Mouse (Mus musculus) retina, postnatal 7 days (tissue): ENCODE data around the gene Stat5a.

Experiments used
- DNase-seq: peaks from one replicate; pipeline ENCODE4 v3.0.0-alpha.2; 2012; ENCODE audit warnings: low read depth, low spot score

Gene Stat5a

GRCm38 (mm10) chr11:100858935-100859578 lies at the start of gene Stat5a:
Stat5a (plus strand) TSS chr11:100859351.
- DNase-seq, result no peak

- DNase-seq, result no peak
Observed at GRCm38 (mm10) chr11:100810516-100810915, 48.6 kb upstream of the Stat5a start.

GRCm38 (mm10) chr11:100811132-100811531 lies 48.0 kb upstream of the Stat5a start:
- no peak for DNase-seq

DNA sequence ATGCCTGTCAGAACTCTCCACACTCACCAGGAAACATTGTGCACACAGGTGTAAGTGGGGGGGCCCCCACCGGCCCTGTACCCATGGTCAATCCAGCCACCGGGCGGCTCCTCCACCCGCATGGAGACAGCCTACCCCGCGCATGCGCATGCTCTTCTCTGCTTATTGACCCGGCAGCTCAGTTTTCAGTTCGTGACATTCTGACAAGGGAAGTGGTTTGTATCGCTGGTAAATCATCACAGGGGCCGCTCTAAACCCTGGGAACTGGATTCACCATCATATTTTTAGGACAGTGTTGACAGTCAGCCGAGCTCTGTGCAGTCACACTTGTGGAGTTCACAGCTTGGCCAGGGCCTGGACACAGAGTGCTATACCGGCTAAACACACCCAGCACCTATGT lies 44.7 kb upstream of the Stat5a start:
- no peak for DNase-seq

DNA sequence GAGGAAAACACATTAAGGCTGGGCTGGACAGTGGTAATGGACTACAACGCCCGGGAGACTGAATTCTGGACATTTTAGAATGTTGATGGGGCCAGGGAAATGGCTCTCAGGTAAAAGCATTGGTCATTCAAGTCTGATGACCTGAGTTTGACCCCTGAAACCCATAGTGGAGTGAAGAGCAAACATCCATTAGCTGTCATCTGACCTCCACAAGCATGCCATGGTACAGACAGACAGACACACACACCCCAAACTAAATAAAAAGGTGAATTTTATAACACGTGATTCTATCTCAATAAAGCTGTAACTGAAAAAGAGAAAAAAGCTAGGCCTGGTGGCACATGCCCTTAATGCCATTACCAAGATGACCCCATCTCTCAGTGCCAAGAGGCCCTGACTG lies 42.8 kb upstream of the Stat5a start:
- DNase-seq, result no peak

DNA sequence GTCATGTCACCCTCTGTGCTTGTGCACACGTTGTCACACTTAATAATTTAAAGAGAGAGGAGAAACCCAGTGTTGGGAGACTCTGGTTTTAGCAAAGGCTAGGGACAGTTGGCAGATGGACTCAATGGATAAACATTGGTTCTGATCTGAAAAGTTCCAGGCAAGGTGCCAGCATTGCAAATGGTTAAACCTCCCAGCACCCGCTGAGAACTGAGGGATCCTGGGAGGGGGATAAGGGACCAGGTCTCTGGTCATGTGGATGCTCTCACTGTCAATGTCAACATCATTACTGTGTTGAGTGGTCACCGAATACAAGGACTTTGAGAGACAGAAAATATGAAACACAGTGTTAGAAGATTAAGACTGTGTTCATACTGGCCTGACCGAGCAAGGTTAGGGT lies 42.4 kb upstream of the Stat5a start:
- DNase-seq, result no peak

DNA sequence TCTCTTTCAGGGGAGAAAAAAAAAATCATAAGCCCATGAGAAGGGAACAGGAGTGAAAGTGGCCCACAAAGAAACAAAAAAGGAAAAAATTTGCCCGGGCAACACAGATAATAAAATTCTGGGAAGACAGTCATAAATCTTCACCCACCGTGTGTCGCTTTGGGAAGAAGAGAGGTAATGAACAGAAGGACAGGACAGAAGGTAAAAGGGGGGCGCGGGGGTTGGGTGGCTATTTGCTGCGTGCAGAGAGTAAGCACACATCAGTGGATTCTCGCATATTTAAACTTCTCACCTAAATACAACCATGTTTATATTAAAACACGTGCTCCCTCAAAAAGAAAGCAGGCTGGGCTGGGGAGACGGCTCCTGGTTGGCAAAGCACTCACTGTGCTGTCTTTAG lies 41.8 kb upstream of the Stat5a start:
- no peak for DNase-seq

- DNase-seq, result no peak
Observed at GRCm38 (mm10) chr11:100818359-100819012, 40.7 kb upstream of the Stat5a start.

DNA sequence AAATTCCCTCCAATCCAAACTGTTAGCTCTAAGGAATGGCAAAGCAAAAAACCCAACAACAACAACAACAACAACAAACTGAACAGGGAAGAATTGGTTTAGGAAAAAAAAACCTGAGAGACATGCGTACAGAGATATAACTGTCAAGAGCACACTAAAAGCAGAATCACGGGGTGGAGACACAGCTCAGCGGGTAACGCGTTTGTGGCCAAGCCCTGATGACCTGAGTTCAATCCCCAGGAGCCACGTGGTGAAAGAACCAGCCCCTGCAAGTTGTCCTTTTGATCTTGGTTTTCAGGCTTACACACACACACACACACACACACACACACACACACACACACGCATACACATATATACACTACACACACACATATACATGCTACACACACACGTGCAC lies 40.1 kb upstream of the Stat5a start:
- no peak for DNase-seq

DNA sequence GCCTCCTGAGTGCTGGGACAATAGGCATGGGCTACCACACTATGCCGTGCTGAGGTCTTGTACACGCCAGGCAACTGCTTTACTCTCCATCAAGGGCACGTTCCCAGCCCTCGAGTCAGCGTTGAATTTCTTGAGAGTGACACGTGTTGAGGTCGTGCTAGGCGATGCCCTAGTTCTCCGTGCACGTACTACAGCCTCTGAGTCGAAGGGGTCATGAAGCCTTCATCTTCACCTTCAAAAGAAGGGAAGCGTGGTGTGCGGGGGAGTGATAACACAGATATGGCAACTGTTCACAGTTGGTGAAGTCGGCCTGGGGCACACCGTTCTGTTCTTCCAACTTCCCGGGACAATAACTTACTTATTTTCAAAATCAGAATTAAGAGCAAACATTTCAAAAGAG lies 39.5 kb upstream of the Stat5a start:
- DNase-seq, result no peak

GRCm38 (mm10) chr11:100820047-100820446 lies 39.1 kb upstream of the Stat5a start:
- DNase-seq, result no peak

GRCm38 (mm10) chr11:100821605-100822220 lies 37.4 kb upstream of the Stat5a start:
- DNase-seq, result no peak

DNA sequence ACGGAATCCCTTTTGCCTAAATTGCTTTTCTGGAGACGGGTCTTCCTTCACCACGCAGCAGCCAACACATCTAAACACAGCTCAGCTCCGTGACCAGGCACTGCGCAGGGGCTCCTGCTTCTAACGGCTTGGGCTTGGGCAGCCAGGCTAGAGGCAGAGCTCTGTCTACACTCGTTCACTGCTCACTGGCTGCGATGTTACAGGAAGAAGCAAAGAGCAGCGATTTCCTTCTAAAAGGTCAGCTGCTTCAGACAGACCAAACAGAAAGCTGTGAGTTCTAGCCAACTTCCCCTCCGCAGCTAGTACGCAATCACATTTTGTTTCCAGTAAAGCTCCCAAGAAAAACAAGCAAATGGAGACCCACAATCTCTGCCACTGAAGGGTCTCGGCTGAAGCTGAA lies 36.8 kb upstream of the Stat5a start:
- no peak for DNase-seq

DNA sequence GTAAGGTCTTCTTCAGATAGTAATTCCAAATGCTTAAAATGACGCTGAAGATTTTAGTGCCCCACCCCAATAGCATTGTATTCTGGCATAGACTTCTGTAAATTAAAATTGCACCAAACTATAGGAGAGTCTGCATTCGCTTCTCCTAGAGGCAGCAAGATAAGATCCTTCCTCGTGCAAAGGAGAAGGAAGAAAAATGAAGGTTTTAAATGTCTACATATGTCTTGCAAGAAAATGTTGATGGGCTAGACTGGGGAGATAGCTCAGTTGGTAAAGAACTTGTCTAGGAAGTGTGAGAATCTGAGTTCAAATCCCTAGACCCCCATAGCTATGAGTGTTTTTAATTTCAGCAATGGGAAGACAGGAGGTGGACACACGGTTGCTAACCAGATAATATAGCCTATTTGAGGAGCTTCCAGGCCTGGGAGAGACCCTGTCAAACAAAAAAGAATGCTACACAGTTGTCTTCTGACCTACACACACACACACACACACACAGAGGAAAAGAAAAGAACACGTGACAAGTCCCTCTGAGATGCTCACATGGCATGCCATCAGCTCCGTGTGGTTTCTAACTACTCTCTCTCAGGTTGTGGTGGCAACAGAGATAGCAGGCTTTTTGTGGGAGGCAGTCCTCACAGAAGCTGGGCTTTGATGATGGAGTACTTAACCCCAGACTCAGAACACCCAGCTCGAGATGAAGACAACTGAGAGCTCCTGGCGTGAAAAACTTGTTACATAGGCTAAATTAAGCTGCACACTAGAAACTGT lies 35.4 kb upstream of the Stat5a start:
- DNase-seq, result no peak

DNA sequence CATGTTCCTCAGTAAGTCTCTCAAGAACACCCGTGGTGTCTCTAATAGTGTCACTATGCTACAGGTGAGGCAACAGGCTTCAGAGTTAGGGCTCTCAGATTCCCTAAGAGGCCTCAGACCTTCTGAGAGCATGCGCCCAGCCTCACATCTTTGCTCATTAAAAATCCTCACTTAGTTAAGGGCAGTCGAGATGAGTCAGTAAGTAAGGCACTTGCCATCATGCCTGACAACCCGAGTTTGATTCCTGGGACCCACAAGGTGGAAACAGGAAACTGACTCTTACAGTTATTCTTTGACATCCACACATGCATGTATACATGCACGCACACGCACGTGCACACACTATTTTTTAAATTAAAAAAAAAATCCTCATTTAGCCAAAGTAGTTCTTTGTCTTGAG lies 34.7 kb upstream of the Stat5a start:
- no peak for DNase-seq

- no peak for DNase-seq
Observed at GRCm38 (mm10) chr11:100825451-100825850, 33.7 kb upstream of the Stat5a start.

GRCm38 (mm10) chr11:100826161-100826866 lies 32.8 kb upstream of the Stat5a start:
- DNase-seq, result no peak

GRCm38 (mm10) chr11:100828676-100829151 lies 30.4 kb upstream of the Stat5a start:
- no peak for DNase-seq

DNA sequence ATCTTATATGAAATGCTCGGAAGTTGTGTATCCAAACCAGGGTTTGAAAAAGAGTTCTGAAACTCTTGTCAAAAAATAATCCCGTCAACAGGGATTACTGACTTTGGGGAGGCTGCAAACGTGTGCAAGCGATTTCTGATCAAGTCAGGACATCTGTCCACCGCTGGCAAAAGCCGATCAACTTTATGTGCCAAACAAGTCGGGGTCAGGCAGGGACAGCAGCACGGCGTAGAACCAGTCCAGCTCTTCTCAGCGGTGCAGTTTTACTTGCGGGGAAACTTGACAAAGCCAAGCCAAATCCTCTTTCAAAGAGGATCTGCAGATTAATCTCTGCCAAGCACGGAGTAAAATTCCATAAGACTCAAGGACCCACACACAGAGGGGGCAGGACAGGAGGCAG lies 29.5 kb upstream of the Stat5a start:
- no peak for DNase-seq

GRCm38 (mm10) chr11:100831396-100831795 lies 27.8 kb upstream of the Stat5a start:
- no peak for DNase-seq

DNA sequence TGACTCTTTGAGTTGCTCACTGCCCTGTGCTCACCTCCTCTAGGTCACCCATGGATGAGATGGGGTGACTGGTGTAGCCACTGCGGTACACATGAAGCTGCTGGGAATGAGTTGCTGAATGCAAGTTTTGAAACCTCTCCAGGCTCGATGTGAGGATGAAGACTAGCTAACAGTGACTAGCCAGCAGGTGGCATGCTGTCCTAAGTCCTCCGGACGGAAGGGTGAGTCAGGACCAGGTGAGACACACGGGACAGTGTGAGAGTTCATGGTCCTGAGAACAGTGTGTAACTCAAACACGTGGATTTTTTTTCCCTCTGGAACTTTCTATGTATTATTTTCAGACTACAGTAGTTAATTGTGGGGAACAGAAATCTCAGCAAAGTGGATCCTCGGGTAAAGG lies 25.7 kb upstream of the Stat5a start:
- DNase-seq, result no peak
